In genomic region chr13:118379155-118379554, GRCm38 (mm10) we compare ENCODE assay signal across 9 mouse cellular contexts. TPM values are rescaled to one million over a fixed set of nuclear protein-coding genes. Genes with fewer than 3 reads are reported as not detected.
A peak's percentile ranks its signal among the peaks of the same experiment; 100 is the strongest.
DNase-seq lines count a peak whose midpoint lies in the region; ATAC-seq lines count a peak whose summit lies in the region.
"Had no signal": no experiment of that assay in that cellular context is flagged by ENCODE, and none has a peak within 500 bp of the region (broad histone marks: within the 10 kb centered on the region; RNA-seq: fewer than 3 reads in every experiment).

No protein-coding gene starts in this region.

- intact Hi-C loops in left cerebral cortex, postnatal 36 days (cut with DNase I) = no loop called here

- H3K36me3 ChIP-seq in hindbrain, embryonic 16.5 days (ENCODE audit: control insufficient read depth, insufficient read depth, low read length) = peaks cover 31% of the 10 kb centered on the region

- H3K4me1 ChIP-seq in hindbrain, embryonic 16.5 days (ENCODE audit: control insufficient read depth, insufficient read depth, low read depth, low read length) = no peaks in the 10 kb centered on the region
- H3K4me1 ChIP-seq: heart, embryonic 13.5 days had no signal

- 80% methylated on average over 1 of the region's 1 CpGs for WGBS in hindbrain, embryonic 16.5 days

- DNase-seq in urinary bladder, postnatal 25 days (ENCODE audit: low spot score) = peak; percentile 44
- DNase-seq in urinary bladder, adult 2 months (ENCODE audit: low spot score) = no peak
- peak; percentile 6 for DNase-seq in adrenal gland, adult 8-10 months
- peak; percentile 72 for DNase-seq in embryo, embryonic 10 days (ENCODE audit: low spot score)
- DNase-seq in left cerebral cortex, postnatal 36 days (ENCODE audit: low spot score in 2 of 2) = peak; percentile 37 to 46
- peak; percentile 23 to 46 for DNase-seq in natural killer cell, adult 2 months (ENCODE audit: low spot score in 2 of 2)
- DNase-seq in thymus, postnatal 25 days = peak; percentile 51

- H3K9me3 ChIP-seq in hindbrain, embryonic 16.5 days (ENCODE audit: control insufficient read depth, low read length) = no peaks in the 10 kb centered on the region
- H3K9me3 ChIP-seq: heart, embryonic 13.5 days had no signal

- ATAC-seq in hindbrain, embryonic 16.5 days = 0 out of 2 replicates have a peak, but pooled peaks have one; percentile 52

- H3K4me3 ChIP-seq in hindbrain, embryonic 16.5 days (ENCODE audit: low read length) = no peak overlapping the region
- H3K4me3 ChIP-seq: heart, embryonic 13.5 days had no signal

- H3K27ac ChIP-seq in hindbrain, embryonic 16.5 days (ENCODE audit: low read depth, low read length) = no peak overlapping the region
- H3K27ac ChIP-seq: heart, embryonic 13.5 days had no signal

- H3K27me3 ChIP-seq in hindbrain, embryonic 16.5 days (replicated peaks; ENCODE audit: control insufficient read depth, insufficient read depth, low read length) = no peaks in the 10 kb centered on the region
- H3K27me3 ChIP-seq: heart, embryonic 13.5 days had no signal

- no peak overlapping the region for H3K9ac ChIP-seq in hindbrain, embryonic 16.5 days (ENCODE audit: low read depth, low read length)
- H3K9ac ChIP-seq: heart, embryonic 13.5 days had no signal

- H3K4me2 ChIP-seq in hindbrain, embryonic 16.5 days (ENCODE audit: low read length) = no peak overlapping the region
- H3K4me2 ChIP-seq: heart, embryonic 13.5 days had no signal

RNA-seq across cellular contexts. Expression of gene B430218F22Rik, which starts 7.3 kb away (rescaled TPM):
- polyA plus RNA-seq in urinary bladder, adult 2 months (2012; rRNA removed) = 0.07 and 0.09 TPM in 2 replicates
- under 1 TPM in 2 of 4 experiments, not detected in 2; 0.26 to 0.31 TPM for total RNA-seq in adrenal gland, adult 8-10 months (2022)
- 0.78 and 1.3 TPM in 2 replicates for polyA plus RNA-seq in hindbrain, embryonic 16.5 days (2015; fragmentation: Nextera tagmentation; extraction: Ambion mirVana)
- total RNA-seq in left cerebral cortex, postnatal 36 days (2021) = under 1 TPM in 1 of 2 experiments, not detected in 1; 0.42 TPM

RNA-seq across cellular contexts. Expression of gene Mrps30, which starts 7.9 kb away (rescaled TPM):
- 12.5 and 13.8 TPM in 2 replicates for polyA plus RNA-seq in urinary bladder, adult 2 months (2012; rRNA removed)
- total RNA-seq in adrenal gland, adult 8-10 months (2022) = 10 to 100 TPM; 24.2 to 28.8 (median 26.5) TPM
- 22.6 and 23.6 TPM in 2 replicates for polyA plus RNA-seq in hindbrain, embryonic 16.5 days (2015; fragmentation: Nextera tagmentation; extraction: Ambion mirVana)
- total RNA-seq in left cerebral cortex, postnatal 36 days (2021) = 10 to 100 TPM; 16.1 to 17.4 TPM
